Mouse (Mus musculus) effector memory CD4-positive, alpha-beta T cell, adult 5 months (primary cell): Measurements from ENCODE around the gene Cryba1. TPM values are rescaled to one million over a fixed set of nuclear protein-coding genes. Genes with fewer than 3 reads are reported as not detected.

Source experiments
- polyA plus RNA-seq: library from polyadenylated mRNA; unstranded; fragments of 100-300 nt; shearing (Covaris generic); gene quantifications from one replicate; pipeline ENCODE4 v1.2.1, GENCODE M21; 2017

Cryba1 gene
- polyA plus RNA-seq: 0.36 TPM

DNA sequence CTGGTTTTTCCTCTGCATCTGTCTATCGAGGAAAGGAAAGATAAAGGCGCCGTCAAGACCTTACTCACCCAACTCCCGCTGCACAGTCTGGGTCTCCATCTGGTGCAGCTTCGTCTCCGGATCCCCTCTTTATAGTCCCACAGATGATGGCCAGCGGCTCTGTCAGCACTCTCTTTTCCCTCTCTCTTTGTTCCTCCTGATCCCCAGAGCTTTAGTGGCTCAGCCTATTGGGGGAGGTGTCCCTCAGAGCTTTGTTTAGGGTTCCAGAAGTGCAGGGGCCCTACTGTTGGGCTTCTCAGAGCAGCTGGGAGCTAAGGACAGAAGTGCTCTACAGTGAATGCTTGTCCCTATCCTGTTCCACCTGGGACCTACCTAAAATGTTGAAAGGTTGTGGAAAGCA lies at the start of gene Cryba1:
Cryba1 (minus strand) TSS at position 101 of the 400 bp plus-strand sequence.

DNA sequence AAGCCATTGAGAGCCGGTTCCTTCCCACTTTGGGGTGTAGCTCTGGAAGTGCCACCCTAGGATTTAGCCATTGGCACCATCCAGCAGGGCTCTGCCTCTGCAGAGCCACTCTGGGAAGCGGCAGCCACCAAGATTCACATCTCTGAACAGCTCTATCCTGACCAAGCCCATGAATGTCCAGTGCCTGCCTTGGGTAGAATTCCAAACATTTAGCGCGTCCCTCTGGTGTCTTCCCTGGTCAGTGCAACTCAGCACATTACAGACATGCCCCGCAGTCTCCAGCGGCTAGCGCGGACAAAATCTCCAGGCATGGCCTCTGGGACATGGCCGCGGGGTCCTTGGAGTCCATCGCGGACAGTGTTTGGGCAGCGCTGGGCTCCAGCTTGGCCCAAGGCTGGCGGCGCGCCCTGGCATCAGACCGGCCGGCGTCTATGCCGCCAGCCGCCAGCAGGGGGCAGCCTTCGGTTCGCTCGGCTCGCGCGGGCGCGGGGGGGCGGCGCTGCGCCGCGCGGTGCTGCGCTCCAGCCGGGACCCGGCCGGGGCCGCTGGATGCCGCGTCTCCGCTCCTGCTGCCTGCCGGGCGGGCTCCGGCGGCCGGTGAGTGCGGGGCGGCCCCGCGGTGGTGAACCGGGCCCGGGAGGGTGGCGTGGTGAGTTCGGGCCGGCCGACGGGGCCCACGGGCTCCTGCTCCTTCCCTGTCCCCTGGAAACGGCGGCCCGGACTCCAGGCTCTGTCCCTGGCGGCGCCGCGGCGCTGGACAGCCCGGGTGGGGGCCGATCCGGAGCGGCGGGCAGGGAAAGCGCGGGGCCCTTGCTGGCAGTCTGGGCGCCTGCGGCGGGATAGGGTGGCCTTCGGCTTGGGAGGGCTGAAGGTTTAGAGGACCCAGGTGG lies 37.9 kb upstream of the Cryba1 start, which contains the start of gene Myo18a:
Myo18a (plus strand) TSS at position 464 of the 890 bp plus-strand sequence.

DNA sequence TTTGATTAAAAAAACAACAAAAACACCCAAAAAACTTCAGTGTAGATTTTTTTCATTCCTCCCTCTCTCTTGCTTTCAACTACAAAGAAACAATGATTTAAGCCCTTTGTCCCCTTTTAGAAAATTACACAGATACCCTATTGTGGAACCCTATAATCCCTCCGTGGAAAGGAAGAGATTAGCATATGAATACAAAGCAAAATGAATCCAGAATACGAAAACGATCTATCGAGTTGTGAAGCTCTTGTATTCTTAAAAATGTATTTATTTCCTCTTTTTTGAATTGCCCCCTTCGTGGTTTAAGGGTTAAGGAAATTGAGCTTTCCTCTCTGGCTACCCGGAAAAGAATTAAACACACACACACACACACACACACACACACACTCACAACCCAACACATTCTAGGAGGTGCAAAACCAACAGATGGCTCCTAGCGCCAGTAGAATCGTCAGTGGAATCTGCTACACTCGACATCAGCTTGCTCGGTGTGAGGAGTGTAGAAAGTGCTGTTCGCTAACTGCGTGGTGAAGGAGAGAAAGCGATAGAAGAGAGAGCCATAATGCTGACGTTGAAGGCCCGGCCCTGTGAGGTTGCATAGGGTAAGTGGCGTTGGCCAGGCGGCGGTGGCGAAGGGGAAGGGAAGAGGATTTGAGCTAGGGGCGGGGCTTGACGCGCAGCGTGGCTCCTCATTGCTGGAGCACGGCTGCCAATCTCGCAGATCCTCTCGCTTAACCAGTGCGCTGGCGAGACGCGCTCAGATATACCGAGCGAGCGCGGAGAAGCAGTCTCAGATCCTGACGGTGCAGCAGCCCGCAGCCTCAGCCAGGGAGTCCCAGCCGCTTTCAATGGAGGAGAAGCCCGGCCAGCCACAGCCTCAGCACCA lies 39.5 kb downstream of the Cryba1 start, which contains the start of gene Nufip2:
Nufip2 (plus strand) TSS at position 773 of the 883 bp plus-strand sequence.

Other genes with a start within 250 kb of the Cryba1 start
- 3.9 TPM for gene Ankrd13b, start 235.6 kb downstream of the Cryba1 start, polyA plus RNA-seq
- 39.8 TPM for gene Git1, start 231.7 kb downstream of the Cryba1 start, polyA plus RNA-seq
- gene Abhd15, start 210.2 kb downstream of the Cryba1 start, polyA plus RNA-seq: 3.1 TPM
- gene Trp53i13, start 209.3 kb downstream of the Cryba1 start, polyA plus RNA-seq: 26.4 TPM
- gene Gm10392, start 206.1 kb downstream of the Cryba1 start, polyA plus RNA-seq: 0.24 TPM
- gene Taok1, start 117.5 kb downstream of the Cryba1 start, polyA plus RNA-seq: 9.8 TPM
- gene Nufip2, start 39.1 kb downstream of the Cryba1 start, polyA plus RNA-seq: 86.8 TPM
- 40.8 TPM for gene Myo18a, start 38.0 kb upstream of the Cryba1 start, polyA plus RNA-seq
- 0.32 TPM for gene Gm10277, start 62.5 kb upstream of the Cryba1 start, polyA plus RNA-seq
- 1.2 TPM for gene Pipox, start 168.8 kb upstream of the Cryba1 start, polyA plus RNA-seq
- gene Sez6, start 205.5 kb upstream of the Cryba1 start, polyA plus RNA-seq: not detected